Mouse (Mus musculus): ENCODE data around the gene Rgs9bp.

The Rgs9bp gene

GRCm38 (mm10) chr7:35585191-35586054, at the start of gene Rgs9bp:
Gene Rgs9bp, minus strand, starts transcription at chr7:35585582.
- DNase-seq (ENCODE audit: extremely low spot score, low spot score), result peak; percentile 79

GRCm38 (mm10) chr7:35628496-35628895, 43.1 kb upstream of the Rgs9bp start:
- DNase-seq (ENCODE audit: extremely low spot score, low spot score), result peak; percentile 28

- DNase-seq (ENCODE audit: extremely low spot score, low spot score), result no peak
These were observed 42.0 kb upstream of the Rgs9bp start for GRCm38 (mm10) chr7:35627371-35627770.

- DNase-seq (ENCODE audit: extremely low spot score, low spot score), result no peak
These were observed 40.7 kb upstream of the Rgs9bp start for GRCm38 (mm10) chr7:35626038-35626437.

GRCm38 (mm10) chr7:35622626-35623025, 37.2 kb upstream of the Rgs9bp start:
- DNase-seq (ENCODE audit: extremely low spot score, low spot score), result no peak

GRCm38 (mm10) chr7:35617513-35617912, 32.1 kb upstream of the Rgs9bp start:
- DNase-seq (ENCODE audit: extremely low spot score, low spot score), result no peak

GRCm38 (mm10) chr7:35609245-35609644, 23.9 kb upstream of the Rgs9bp start:
- DNase-seq (ENCODE audit: extremely low spot score, low spot score), result no peak

- no peak for DNase-seq (ENCODE audit: extremely low spot score, low spot score)
These were observed 21.4 kb upstream of the Rgs9bp start for GRCm38 (mm10) chr7:35606816-35607215.

GRCm38 (mm10) chr7:35602766-35603165, 17.4 kb upstream of the Rgs9bp start:
- no peak for DNase-seq (ENCODE audit: extremely low spot score, low spot score)

GRCm38 (mm10) chr7:35601106-35601505, 15.7 kb upstream of the Rgs9bp start:
- DNase-seq (ENCODE audit: extremely low spot score, low spot score), result no peak

- DNase-seq (ENCODE audit: extremely low spot score, low spot score), result no peak
These were observed 14.6 kb upstream of the Rgs9bp start for GRCm38 (mm10) chr7:35600031-35600430.

- DNase-seq (ENCODE audit: extremely low spot score, low spot score), result no peak
These were observed 14.1 kb upstream of the Rgs9bp start for GRCm38 (mm10) chr7:35599492-35599891.

- no peak for DNase-seq (ENCODE audit: extremely low spot score, low spot score)
These were observed 8.9 kb upstream of the Rgs9bp start for GRCm38 (mm10) chr7:35594311-35594710.

- no peak for DNase-seq (ENCODE audit: extremely low spot score, low spot score)
These were observed 5.4 kb upstream of the Rgs9bp start for GRCm38 (mm10) chr7:35590731-35591191.

GRCm38 (mm10) chr7:35589485-35589884, 4.1 kb upstream of the Rgs9bp start:
- DNase-seq (ENCODE audit: extremely low spot score, low spot score), result no peak

GRCm38 (mm10) chr7:35588680-35589428, 3.5 kb upstream of the Rgs9bp start:
- no peak for DNase-seq (ENCODE audit: extremely low spot score, low spot score)

GRCm38 (mm10) chr7:35587728-35588127, 2.3 kb upstream of the Rgs9bp start:
- no peak for DNase-seq (ENCODE audit: extremely low spot score, low spot score)

GRCm38 (mm10) chr7:35586906-35587445, 1.6 kb upstream of the Rgs9bp start:
- no peak for DNase-seq (ENCODE audit: extremely low spot score, low spot score)

GRCm38 (mm10) chr7:35586055-35586905, 898 bp upstream of the Rgs9bp start, which contains the start of gene Ankrd27:
Gene Ankrd27, plus strand, starts transcription at chr7:35586244.
- DNase-seq (ENCODE audit: extremely low spot score, low spot score), result peak; percentile 92

GRCm38 (mm10) chr7:35584786-35585190, 594 bp downstream of the Rgs9bp start:
- DNase-seq (ENCODE audit: extremely low spot score, low spot score), result peak; percentile 57

Measured in neural tube, embryonic 10.5 days (tissue).